Mouse (Mus musculus) cerebellum, adult 2 months (tissue): ENCODE results near the gene Asb3. TPM values are rescaled to one million over a fixed set of nuclear protein-coding genes. Genes with fewer than 3 reads are reported as not detected.

Source experiments
- DNase-seq, 2 experiments: peaks; one replicate each; pipeline ENCODE4 v3.0.0; 2021
- H3K27ac ChIP-seq: fragments of 200-500 bp; 2 replicates; pipeline ENCODE4 v1.5.1; 2012; ENCODE audit warnings: low read length, control low read depth, inconsistent platforms; ENCODE audit not compliant: insufficient read depth
- H3K27me3 ChIP-seq: fragments of 200-500 bp; 2 replicates; pipeline ENCODE4 v1.6.1; 2012; ENCODE audit warnings: inconsistent platforms, mild to moderate bottlenecking, low read length, moderate library complexity; ENCODE audit not compliant: control insufficient read depth, insufficient read depth
- H3K4me1 ChIP-seq: fragments of 200-500 bp; 2 replicates; pipeline ENCODE4 v1.6.1; 2011; ENCODE audit warnings: low read length; ENCODE audit not compliant: control insufficient read depth, insufficient read depth
- H3K4me3 ChIP-seq: fragments of 200-500 bp; replicated peaks from 2 replicates; pipeline ENCODE3; 2011; ENCODE audit warnings: mild to moderate bottlenecking, low read depth, low read length, control low read depth; ENCODE audit not compliant: insufficient read depth
- CTCF ChIP-seq: fragments of 200-500 bp; IDR thresholded peaks from 2 replicates; pipeline ENCODE4 v1.5.1; 2011; ENCODE audit warnings: low read depth, mild to moderate bottlenecking, control low read depth, low read length, moderate library complexity, borderline replicate concordance; ENCODE audit not compliant: insufficient read depth
- POLR2A ChIP-seq: fragments of 200-500 bp; IDR thresholded peaks from 2 replicates; pipeline ENCODE4 v1.6.1; 2011; ENCODE audit warnings: low read length, control low read depth, borderline replicate concordance; ENCODE audit not compliant: insufficient read depth
- WGBS: fragments of 180-500 bp; shearing (Covaris S2); methylation state at CpG from one replicate; pipeline ENCODE4 v1.1.7; 2018; 5-methylcytosine and 5-hydroxymethylcytosine counted together
- polyA plus RNA-seq: library from polyadenylated mRNA; depleted of rRNA; stranded (reverse); fragments of >200 nt; gene quantifications from 2 replicates; pipeline ENCODE4 v1.2.3, GENCODE M21; 2012

The Asb3 gene
- polyA plus RNA-seq, 1 experiment = 8.8 TPM

DNA sequence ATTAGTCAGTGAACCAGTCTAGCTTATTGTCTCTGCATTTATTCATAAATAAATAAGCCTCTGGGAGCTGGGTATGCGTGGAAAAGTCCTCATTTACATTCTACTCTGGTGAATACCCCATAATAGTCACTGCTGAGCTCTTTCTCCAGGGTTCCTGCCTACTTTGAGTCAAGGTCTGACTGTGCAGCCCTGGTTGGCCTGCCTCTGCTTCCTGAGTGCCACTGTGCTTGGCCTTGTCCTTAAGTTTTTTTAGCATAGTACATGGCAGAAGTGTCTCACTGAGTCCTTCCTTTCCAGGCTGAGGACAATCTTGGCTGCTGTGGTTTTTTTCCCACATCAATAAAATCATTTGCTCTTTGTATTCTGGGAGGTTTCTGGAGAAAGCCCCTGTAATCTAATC, 35.4 kb downstream of the Asb3 start:
- 61% methylated on average over 1 of the region's 1 CpGs for WGBS
- DNase-seq = no peak
- no peaks in the 10 kb centered on the region for H3K27me3 ChIP-seq
- H3K27ac ChIP-seq = no peak overlapping the region
- no peak overlapping the region for H3K4me3 ChIP-seq
- H3K4me1 ChIP-seq = no peaks in the 10 kb centered on the region
- no peak for TF ChIP-seq CTCF
- TF ChIP-seq POLR2A = no peak

DNA sequence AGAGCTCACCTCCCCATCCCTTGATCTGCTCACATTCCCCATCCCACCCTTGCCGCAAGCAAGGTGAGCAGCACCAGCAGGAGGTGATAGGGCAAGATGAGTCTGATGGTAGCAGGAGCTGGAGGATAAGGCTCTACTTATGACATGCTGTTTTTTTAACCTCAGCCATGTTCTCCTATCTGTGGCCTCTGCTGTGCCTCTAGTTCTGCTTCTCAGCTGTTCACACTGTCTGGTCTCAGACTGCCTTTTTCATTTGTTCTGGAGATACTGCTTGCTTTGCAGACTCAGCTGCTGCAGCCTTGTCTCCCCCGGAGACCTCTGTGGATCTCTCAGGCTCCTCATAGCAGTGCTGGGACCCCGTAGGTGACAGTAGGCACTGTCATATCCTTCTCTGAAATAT, 38.1 kb downstream of the Asb3 start:
- TF ChIP-seq CTCF (no peak), POLR2A (no peak)
- no peak overlapping the region for H3K4me3 ChIP-seq
- no peak overlapping the region for H3K27ac ChIP-seq
- 94% methylated on average over 3 of the region's 3 CpGs for WGBS
- no peak for DNase-seq
- no peaks in the 10 kb centered on the region for H3K27me3 ChIP-seq
- no peaks in the 10 kb centered on the region for H3K4me1 ChIP-seq

DNA sequence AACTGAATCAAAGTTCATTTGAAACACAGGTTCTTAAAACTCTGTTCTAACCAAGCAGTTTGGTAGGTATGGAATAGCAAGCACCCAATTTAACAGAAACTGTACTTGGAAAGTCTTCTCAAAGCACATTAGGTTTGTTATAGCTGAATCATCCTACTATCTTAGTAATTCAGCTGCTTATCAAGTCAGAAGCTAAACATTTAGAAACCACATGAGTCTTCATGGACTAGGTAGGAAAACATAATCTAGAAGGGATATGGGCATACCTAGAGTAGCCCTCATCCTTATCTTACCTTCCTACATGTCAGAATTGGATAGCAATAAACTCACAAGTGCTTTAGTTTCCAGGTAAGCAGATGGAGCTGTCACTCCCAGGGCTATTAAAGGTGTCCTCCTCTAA, 42.9 kb downstream of the Asb3 start:
- H3K27ac ChIP-seq = no peak overlapping the region
- H3K4me1 ChIP-seq = no peaks in the 10 kb centered on the region
- H3K4me3 ChIP-seq = no peak overlapping the region
- no peaks in the 10 kb centered on the region for H3K27me3 ChIP-seq
- DNase-seq = no peak
- TF ChIP-seq CTCF = no peak

DNA sequence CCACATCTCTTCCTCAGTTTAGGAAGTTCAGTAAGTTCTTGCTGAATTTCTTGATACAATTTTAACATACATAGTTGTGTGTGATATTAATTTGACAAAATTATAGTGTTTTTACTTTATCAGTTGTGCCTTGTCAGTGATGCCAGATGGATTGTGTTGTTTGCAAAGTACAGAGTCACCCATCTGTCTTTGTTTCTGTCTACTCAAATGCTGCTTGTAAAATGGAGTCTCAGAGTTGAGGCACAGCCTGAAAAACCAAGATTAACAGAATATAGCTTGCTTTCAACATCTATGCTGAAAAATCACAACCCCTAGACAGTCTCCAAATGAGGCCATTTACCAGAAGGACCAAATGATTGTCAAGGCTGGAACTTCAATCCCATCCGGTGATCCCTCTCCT, 43.3 kb downstream of the Asb3 start:
- H3K27ac ChIP-seq = no peak overlapping the region
- 93% methylated on average over 1 of the region's 1 CpGs for WGBS
- no peaks in the 10 kb centered on the region for H3K4me1 ChIP-seq
- TF ChIP-seq POLR2A = no peak
- no peak for TF ChIP-seq CTCF
- no peak for DNase-seq
- H3K27me3 ChIP-seq = no peaks in the 10 kb centered on the region
- no peak overlapping the region for H3K4me3 ChIP-seq

DNA sequence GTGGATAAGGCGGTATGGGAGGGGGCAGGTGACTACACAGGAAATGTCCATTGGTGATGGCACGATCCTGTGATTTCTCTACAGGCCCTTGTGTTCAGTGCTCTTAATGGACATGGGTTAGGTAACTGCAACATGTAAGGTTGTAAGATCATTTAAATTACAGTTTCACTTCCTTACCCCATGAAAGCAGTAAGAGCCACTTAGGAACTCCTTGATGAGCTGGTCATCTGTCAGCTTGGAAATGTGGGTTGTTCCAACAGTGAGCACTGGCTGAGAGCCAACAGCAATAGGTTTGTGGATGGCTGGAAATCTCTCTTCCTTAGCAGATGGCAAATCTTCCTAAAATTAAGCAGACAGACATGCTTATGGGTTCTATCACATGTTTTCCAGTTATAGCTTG, 58.3 kb downstream of the Asb3 start:
- Histone ChIP-seq H3K4me3 (no peak overlapping the region), H3K27me3 (no peaks in the 10 kb centered on the region), H3K27ac (no peak overlapping the region), H3K4me1 (peaks cover 6% of the 10 kb centered on the region; the same call in 1 of the 2 replicates)
- TF ChIP-seq POLR2A = no peak
- no peak for TF ChIP-seq CTCF
- DNase-seq = peak; percentile 77 to 89
- 59% methylated on average over 2 of the region's 2 CpGs for WGBS

DNA sequence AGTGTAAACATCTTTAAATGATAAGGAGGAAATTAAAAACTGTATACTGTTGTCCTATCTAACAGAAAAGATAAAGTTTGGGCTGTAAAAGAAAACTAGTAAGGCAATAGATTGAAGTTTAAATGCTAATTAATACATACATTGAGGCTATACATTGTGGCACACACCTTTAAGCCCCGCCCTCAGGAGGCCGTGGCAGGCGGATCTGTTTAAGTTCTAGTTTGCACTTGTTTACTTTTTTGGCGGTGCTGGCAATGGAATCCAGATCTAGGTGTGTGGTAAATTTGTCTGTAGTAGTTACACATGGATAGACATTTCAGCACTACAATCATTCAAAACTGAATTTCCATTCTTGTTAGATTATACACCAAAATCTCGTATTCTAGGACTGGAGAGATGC, 67.6 kb downstream of the Asb3 start:
- DNase-seq = peak in 1 of 2 experiments; percentile 7
- H3K4me3 ChIP-seq = no peak overlapping the region
- no peaks in the 10 kb centered on the region for H3K27me3 ChIP-seq
- TF ChIP-seq POLR2A (no peak), CTCF (no peak)
- H3K27ac ChIP-seq = no peak overlapping the region
- WGBS = 53% methylated on average over 5 of the region's 5 CpGs
- H3K4me1 ChIP-seq = no peaks in the 10 kb centered on the region

DNA sequence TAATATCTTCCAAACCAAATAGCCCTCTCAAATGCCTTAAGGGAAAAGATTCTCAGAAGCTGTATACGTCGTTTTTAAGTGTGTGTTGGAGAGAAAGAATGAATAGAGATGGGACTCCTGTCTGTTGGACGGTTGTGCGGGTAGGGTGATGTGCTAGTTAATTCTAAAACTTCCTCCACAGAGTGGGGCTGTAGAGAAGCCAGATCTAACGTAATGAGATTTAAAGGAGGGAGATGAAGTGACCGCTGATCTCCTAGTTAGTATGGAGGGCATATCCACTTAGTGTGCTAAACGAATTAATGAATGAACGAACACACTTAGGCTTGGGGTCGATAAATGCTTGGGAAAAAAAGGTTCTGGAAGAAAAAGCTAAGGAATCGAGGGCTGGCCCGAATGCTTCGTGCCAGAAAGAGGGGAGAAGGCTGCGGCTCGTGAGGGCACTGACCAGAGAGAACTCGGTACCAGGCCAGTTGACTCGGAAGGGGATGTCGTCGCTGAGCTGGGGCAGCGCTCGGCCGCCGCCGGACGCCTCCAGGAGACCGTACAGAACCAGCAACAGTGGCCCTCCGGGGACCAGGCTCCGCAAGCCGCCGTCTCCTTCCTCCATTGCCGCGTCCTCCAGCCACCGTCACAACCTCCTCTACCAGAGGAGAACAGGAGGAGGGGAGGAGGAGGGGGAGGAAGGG, 68.4 kb downstream of the Asb3 start:
- DNase-seq = peak; percentile 61 to 75
- TF ChIP-seq CTCF (no peak), POLR2A (no peak)
- Histone ChIP-seq H3K4me3 (peak overlapping the region; percentile 88), H3K27me3 (no peaks in the 10 kb centered on the region), H3K4me1 (no peaks in the 10 kb centered on the region), H3K27ac (peak overlapping the region; percentile 86)
- under 1% methylated on average over 31 of the region's 32 CpGs for WGBS

DNA sequence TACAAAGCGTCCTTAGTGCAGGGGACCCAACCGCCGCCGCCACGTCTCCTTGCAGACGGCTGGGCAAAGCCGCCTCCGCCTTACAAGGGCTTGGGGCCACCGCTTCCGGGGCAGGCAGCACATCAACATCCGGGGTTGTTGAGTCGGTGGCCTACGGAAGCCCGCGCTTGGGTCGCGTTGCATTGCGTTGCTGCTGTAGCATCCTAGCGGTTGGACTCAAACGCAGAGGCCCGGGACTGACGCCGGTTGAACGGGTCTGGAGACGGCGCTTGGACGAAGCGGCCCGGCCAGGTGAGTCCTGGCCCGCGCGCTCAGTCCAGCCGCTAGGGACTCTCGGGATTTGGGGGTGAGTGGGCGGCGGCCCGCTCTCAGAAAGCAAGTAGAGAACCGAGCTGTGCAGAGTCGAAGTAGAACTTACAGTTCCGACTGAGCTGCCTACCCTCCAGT, 69.1 kb downstream of the Asb3 start, which contains the start of gene Erlec1:
Erlec1 (minus strand) TSS at position 57 of the 447 bp plus-strand sequence.
- DNase-seq = peak; percentile 90
- no peaks in the 10 kb centered on the region for H3K4me1 ChIP-seq
- TF ChIP-seq POLR2A (peak; percentile 55), CTCF (no peak)
- no peaks in the 10 kb centered on the region for H3K27me3 ChIP-seq
- WGBS = under 1% methylated on average over 40 of the region's 40 CpGs
- H3K27ac ChIP-seq = peak within 1 kb of the TSS; percentile 86
- peak within 1 kb of the TSS; percentile 88 for H3K4me3 ChIP-seq
